ENCODE assay signal across 8 mouse cellular contexts in genomic region chr1:160714685-160715084, GRCm38 (mm10).
DNase-seq lines count a peak whose midpoint lies in the region; ATAC-seq and TF ChIP-seq lines count a peak whose summit lies in the region.

No protein-coding gene starts in this region.

- TF ChIP-seq CTCF in lung, postnatal 0 days (IDR thresholded peaks at IDR 0.05), result peak; percentile 68

- H3K27ac ChIP-seq in embryonic facial prominence, embryonic 11.5 days (replicated peaks; ENCODE audit: low read depth, low read length), result no peak overlapping the region
- H3K27ac ChIP-seq in embryonic facial prominence, embryonic 10.5 days (replicated peaks), result no peak overlapping the region
- H3K27ac ChIP-seq in lung, postnatal 0 days (ENCODE audit: low read length), result no peak overlapping the region
- H3K27ac ChIP-seq in forebrain, embryonic 13.5 days, result no peak overlapping the region

- no peak for ATAC-seq in embryonic facial prominence, embryonic 11.5 days (replicated peaks; ENCODE audit: insufficient number of reproducible peaks, low FRiP score, low TSS enrichment, low read depth)
- no peak for ATAC-seq in lung, postnatal 0 days
- peak; percentile 62 for ATAC-seq in forebrain, embryonic 13.5 days

- intact Hi-C loops in gastrocnemius, postnatal 36 days (cut with DNase I), result loop anchor here (5.0 kb wide), 1 partner anchor 152 kb away; no protein-coding TSS in a partner anchor

- no peaks in the 10 kb centered on the region for H3K27me3 ChIP-seq in embryonic facial prominence, embryonic 11.5 days (ENCODE audit: control insufficient read depth, insufficient read depth, low read length)
- H3K27me3 ChIP-seq in embryonic facial prominence, embryonic 10.5 days (replicated peaks; ENCODE audit: low read depth, poor library complexity, severe bottlenecking), result no peaks in the 10 kb centered on the region
- no peaks in the 10 kb centered on the region for H3K27me3 ChIP-seq in lung, postnatal 0 days (replicated peaks; ENCODE audit: insufficient read depth, low read length)
- H3K27me3 ChIP-seq in forebrain, embryonic 13.5 days, result no peaks in the 10 kb centered on the region

- H3K9ac ChIP-seq in embryonic facial prominence, embryonic 11.5 days (replicated peaks; ENCODE audit: low read length), result no peak overlapping the region
- no peak overlapping the region for H3K9ac ChIP-seq in lung, postnatal 0 days (replicated peaks; ENCODE audit: low read depth)
- H3K9ac ChIP-seq in forebrain, embryonic 13.5 days, result no peak overlapping the region

- H3K4me3 ChIP-seq in embryonic facial prominence, embryonic 11.5 days (ENCODE audit: low read depth, low read length), result no peak overlapping the region
- H3K4me3 ChIP-seq in embryonic facial prominence, embryonic 10.5 days, result no peak overlapping the region
- H3K4me3 ChIP-seq in lung, postnatal 0 days (ENCODE audit: low read depth, low read length), result no peak overlapping the region
- no peak overlapping the region for H3K4me3 ChIP-seq in forebrain, embryonic 13.5 days

- no peaks in the 10 kb centered on the region for H3K9me3 ChIP-seq in embryonic facial prominence, embryonic 11.5 days (replicated peaks; ENCODE audit: control insufficient read depth, low read length)
- no peaks in the 10 kb centered on the region for H3K9me3 ChIP-seq in embryonic facial prominence, embryonic 10.5 days
- no peaks in the 10 kb centered on the region for H3K9me3 ChIP-seq in lung, postnatal 0 days (ENCODE audit: low read length)
- no peaks in the 10 kb centered on the region for H3K9me3 ChIP-seq in forebrain, embryonic 13.5 days (replicated peaks)

- no peaks in the 10 kb centered on the region for H3K36me3 ChIP-seq in embryonic facial prominence, embryonic 11.5 days (replicated peaks; ENCODE audit: control insufficient read depth, insufficient read depth, low read depth, low read length)
- H3K36me3 ChIP-seq in embryonic facial prominence, embryonic 10.5 days (replicated peaks), result no peaks in the 10 kb centered on the region
- H3K36me3 ChIP-seq in lung, postnatal 0 days (ENCODE audit: insufficient read depth, low read length), result no peaks in the 10 kb centered on the region
- no peaks in the 10 kb centered on the region for H3K36me3 ChIP-seq in forebrain, embryonic 13.5 days (ENCODE audit: poor library complexity, severe bottlenecking)

- TF ChIP-seq EP300 in lung, postnatal 0 days (IDR thresholded peaks at IDR 0.05), result no peak

- DNase-seq in embryonic facial prominence, embryonic 11.5 days (ENCODE audit: low spot score), result peak; percentile 13
- no peak for DNase-seq in embryonic facial prominence, embryonic 10.5 days (ENCODE audit: low spot score)
- peak; percentile 13 for DNase-seq in lung, postnatal 0 days (ENCODE audit: low spot score)
- no peak for DNase-seq in lung, postnatal 25 days (ENCODE audit: low spot score)
- DNase-seq in lung, postnatal 14 days, result peak; percentile 10
- DNase-seq in gastrocnemius, postnatal 36 days, result no peak
- DNase-seq in urinary bladder, postnatal 36 days (ENCODE audit: low spot score in 2 of 2), result no peak

- H3K4me1 ChIP-seq in embryonic facial prominence, embryonic 11.5 days (ENCODE audit: control insufficient read depth, insufficient read depth, low read length), result no peaks in the 10 kb centered on the region
- no peaks in the 10 kb centered on the region for H3K4me1 ChIP-seq in embryonic facial prominence, embryonic 10.5 days
- H3K4me1 ChIP-seq in lung, postnatal 0 days (ENCODE audit: insufficient read depth, low read depth, low read length), result no peaks in the 10 kb centered on the region
- H3K4me1 ChIP-seq in forebrain, embryonic 13.5 days, result no peaks in the 10 kb centered on the region

- no peak overlapping the region for H3K4me2 ChIP-seq in embryonic facial prominence, embryonic 11.5 days (ENCODE audit: low read depth, low read length)
- H3K4me2 ChIP-seq in lung, postnatal 0 days (replicated peaks; ENCODE audit: low read depth, low read length), result no peak overlapping the region
- no peak overlapping the region for H3K4me2 ChIP-seq in forebrain, embryonic 13.5 days

Comparison
In these comparisons a context has a peak if more than half of its experiments do, and no peak if none do; other contexts are left out.
1. DNase-seq: peak in embryonic facial prominence, embryonic 11.5 days (single experiment), lung, postnatal 0 days (single experiment) and lung, postnatal 14 days (single experiment); none in embryonic facial prominence, embryonic 10.5 days (single experiment), lung, postnatal 25 days (single experiment), gastrocnemius, postnatal 36 days (0 of 2) and urinary bladder, postnatal 36 days (0 of 2).